Mouse (Mus musculus) bone marrow, adult 2 months (tissue): ENCODE results near the gene Ncor1.

Source experiments
- CTCF ChIP-seq: fragments of 200-500 bp; IDR thresholded peaks from 2 replicates; pipeline ENCODE4 v1.5.1; 2011; ENCODE audit warnings: low read length, control low read depth; ENCODE audit not compliant: control insufficient read depth, insufficient read depth
- POLR2A ChIP-seq: fragments of 200-500 bp; IDR thresholded peaks from 2 replicates; pipeline ENCODE4 v1.6.1; 2011; ENCODE audit warnings: low read depth, mild to moderate bottlenecking, control low read depth, low read length, borderline replicate concordance; ENCODE audit not compliant: control insufficient read depth

DNA sequence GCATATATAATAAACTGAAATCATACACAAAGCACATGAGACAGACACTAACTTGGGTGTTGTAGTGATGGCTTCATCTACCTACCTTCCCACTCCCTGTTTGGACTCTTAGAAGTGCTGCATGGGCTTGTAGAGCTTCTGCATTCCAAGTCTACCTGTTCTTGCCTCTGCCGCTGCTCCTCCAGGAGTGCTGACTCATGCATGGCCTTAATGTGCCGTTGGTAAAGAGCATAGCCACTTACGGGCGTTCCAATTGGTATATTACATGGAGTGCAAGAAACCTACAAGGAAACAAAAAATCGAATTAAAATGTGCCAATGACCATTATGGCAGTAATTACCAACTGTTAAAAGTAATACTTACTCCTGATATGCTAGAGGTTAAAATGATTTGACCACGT, 91.5 kb downstream of the Ncor1 start:
- no peak for TF ChIP-seq CTCF
- TF ChIP-seq POLR2A = no peak
